Mouse (Mus musculus) forebrain, postnatal 0 days (tissue): ENCODE measurements at regions not wholly inside any gene's neighbourhood (a gene's known extent, or its start where the extent isn't known, plus 50 kb on each side); places are given as distances from the start of the nearest gene placed in this dataset.

Experiments
- ATAC-seq: fragments of 200-750 bp; cut with Nextera tagmentation; 2 replicates; pipeline ENCODE4 v1.8.0; 2017; ENCODE audit warnings: mild to moderate bottlenecking, moderate library complexity
- DNase-seq: peaks from one replicate; pipeline ENCODE4 v3.0.0-alpha.2; 2015
- H3K27ac ChIP-seq: fragments of 300-500 bp; sonication (generic); 2 replicates; pipeline ENCODE4 v1.5.1; 2014; ENCODE audit warnings: low read depth, mild to moderate bottlenecking, antibody characterized with exemption, low read length, moderate library complexity, mixed read lengths
- H3K27me3 ChIP-seq: fragments of 300-500 bp; sonication (generic); 2 replicates; pipeline ENCODE4 v1.6.1; 2014; ENCODE audit warnings: mild to moderate bottlenecking, low read length, mixed read lengths; ENCODE audit not compliant: insufficient read depth
- H3K36me3 ChIP-seq: fragments of 300-500 bp; sonication (generic); 2 replicates; pipeline ENCODE4 v1.6.1; 2014; ENCODE audit warnings: mild to moderate bottlenecking, moderate library complexity; ENCODE audit not compliant: insufficient read depth
- H3K4me1 ChIP-seq: fragments of 300-500 bp; sonication (generic); 2 replicates; pipeline ENCODE4 v1.6.1; 2014; ENCODE audit warnings: antibody characterized with exemption; ENCODE audit not compliant: insufficient read depth
- H3K4me2 ChIP-seq: fragments of 300-500 bp; sonication (generic); 2 replicates; pipeline ENCODE4 v1.6.1; 2014; ENCODE audit warnings: low read depth, mild to moderate bottlenecking, moderate library complexity
- H3K4me3 ChIP-seq: fragments of 300-500 bp; sonication (generic); 2 replicates; pipeline ENCODE4 v1.5.1; 2014; ENCODE audit warnings: low read depth, low read length, mixed read lengths
- H3K9ac ChIP-seq: fragments of 300-500 bp; sonication (generic); 2 replicates; pipeline ENCODE4 v1.6.1; 2014; ENCODE audit warnings: mild to moderate bottlenecking
- H3K9me3 ChIP-seq: fragments of 300-500 bp; sonication (generic); 2 replicates; pipeline ENCODE4 v1.6.1; 2016; ENCODE audit warnings: low read length
- CTCF ChIP-seq: sonication (generic); IDR thresholded peaks from 2 replicates; pipeline ENCODE4 v1.5.1; 2016; ENCODE audit warnings: antibody characterized with exemption, control low read depth, low read depth
- WGBS: fragments of 180-500 bp; shearing (Covaris S2); extraction: QIAGEN DNeasy Blood & Tissue Kit; methylation state at CpG from one replicate; pipeline ENCODE4 v1.1.7; 2014; 5-methylcytosine and 5-hydroxymethylcytosine counted together

- no peak for TF ChIP-seq CTCF
- no peak overlapping the region for H3K4me3 ChIP-seq
These were observed 414.3 kb upstream of the Slc39a10 start for GRCm38 (mm10) chr1:47306961-47307360.

GRCm38 (mm10) chr1:47299311-47299710 is 406.7 kb upstream of the Slc39a10 start:
- no peak overlapping the region for H3K4me2 ChIP-seq
- DNase-seq = no peak
- ATAC-seq = no peak
- no peak overlapping the region for H3K4me3 ChIP-seq
- H3K4me1 ChIP-seq = no peaks in the 10 kb centered on the region
- no peak for TF ChIP-seq CTCF
- H3K9me3 ChIP-seq = no peaks in the 10 kb centered on the region
- no peaks in the 10 kb centered on the region for H3K27me3 ChIP-seq
- H3K27ac ChIP-seq = no peak overlapping the region
- no peak overlapping the region for H3K9ac ChIP-seq
- WGBS = 56% methylated on average over 1 of the region's 1 CpGs
- no peaks in the 10 kb centered on the region for H3K36me3 ChIP-seq

More at GRCm38 (mm10) chr1:47306961-47307360, 414.3 kb upstream of the Slc39a10 start:
- H3K27ac ChIP-seq = no peak overlapping the region
- ATAC-seq = no peak
- H3K4me2 ChIP-seq = no peak overlapping the region
- no peaks in the 10 kb centered on the region for H3K9me3 ChIP-seq
- no peak for DNase-seq
- no peaks in the 10 kb centered on the region for H3K4me1 ChIP-seq
- no peak overlapping the region for H3K9ac ChIP-seq
- no peaks in the 10 kb centered on the region for H3K27me3 ChIP-seq
- H3K36me3 ChIP-seq = no peaks in the 10 kb centered on the region

GRCm38 (mm10) chr1:47285639-47286038 is 393.0 kb upstream of the Slc39a10 start:
- Histone ChIP-seq H3K36me3 (no peaks in the 10 kb centered on the region), H3K27ac (no peak overlapping the region), H3K4me3 (no peak overlapping the region), H3K9me3 (no peaks in the 10 kb centered on the region), H3K27me3 (no peaks in the 10 kb centered on the region), H3K4me2 (no peak overlapping the region), H3K9ac (no peak overlapping the region), H3K4me1 (no peaks in the 10 kb centered on the region)
- ATAC-seq (no peak), DNase-seq (no peak)
- TF ChIP-seq CTCF = no peak
- WGBS = 61% methylated on average over 1 of the region's 1 CpGs

GRCm38 (mm10) chr1:47278321-47279020 is 385.8 kb upstream of the Slc39a10 start:
- no peaks in the 10 kb centered on the region for H3K4me1 ChIP-seq
- H3K4me2 ChIP-seq = 0 out of 2 replicates have a peak overlapping the region, but pooled peaks have one; percentile 26
- no peak overlapping the region for H3K9ac ChIP-seq
- no peak for ATAC-seq
- H3K9me3 ChIP-seq = no peaks in the 10 kb centered on the region
- peak; percentile 48 for DNase-seq
- no peaks in the 10 kb centered on the region for H3K36me3 ChIP-seq
- H3K27me3 ChIP-seq = no peaks in the 10 kb centered on the region
- H3K27ac ChIP-seq = peak overlapping the region; percentile 24; the same call in 1 of the 2 replicates
- H3K4me3 ChIP-seq = no peak overlapping the region
- TF ChIP-seq CTCF = no peak
- WGBS = 16% methylated on average over 5 of the region's 5 CpGs

GRCm38 (mm10) chr1:47277839-47278238 is 385.2 kb upstream of the Slc39a10 start:
- H3K4me2 ChIP-seq = peak overlapping the region; percentile 26; the same call in 1 of the 2 replicates
- H3K27me3 ChIP-seq = no peaks in the 10 kb centered on the region
- peak; percentile 88 for ATAC-seq
- no peaks in the 10 kb centered on the region for H3K9me3 ChIP-seq
- H3K9ac ChIP-seq = no peak overlapping the region
- TF ChIP-seq CTCF = peak; percentile 79
- DNase-seq = peak; percentile 90
- 3% methylated on average over 2 of the region's 2 CpGs for WGBS
- H3K4me3 ChIP-seq = no peak overlapping the region
- peak overlapping the region; percentile 6; the same call in 1 of the 2 replicates for H3K27ac ChIP-seq
- H3K4me1 ChIP-seq = no peaks in the 10 kb centered on the region
- H3K36me3 ChIP-seq = no peaks in the 10 kb centered on the region

GRCm38 (mm10) chr1:47272131-47272530 is 379.5 kb upstream of the Slc39a10 start:
- Histone ChIP-seq H3K9ac (no peak overlapping the region), H3K36me3 (no peaks in the 10 kb centered on the region), H3K4me2 (no peak overlapping the region), H3K27me3 (no peaks in the 10 kb centered on the region), H3K9me3 (no peaks in the 10 kb centered on the region), H3K4me3 (no peak overlapping the region), H3K4me1 (no peaks in the 10 kb centered on the region), H3K27ac (no peak overlapping the region)
- ATAC-seq = no peak
- no peak for DNase-seq
- no peak for TF ChIP-seq CTCF

- Histone ChIP-seq H3K27ac (no peak overlapping the region), H3K9me3 (no peaks in the 10 kb centered on the region), H3K4me3 (no peak overlapping the region), H3K27me3 (no peaks in the 10 kb centered on the region), H3K36me3 (no peaks in the 10 kb centered on the region), H3K4me2 (no peak overlapping the region), H3K4me1 (no peaks in the 10 kb centered on the region), H3K9ac (no peak overlapping the region)
- ATAC-seq (no peak; the same call in none of the 2 replicates), DNase-seq (no peak)
- TF ChIP-seq CTCF = no peak
- WGBS = 39% methylated on average over 1 of the region's 1 CpGs
These were observed 371.0 kb upstream of the Slc39a10 start for GRCm38 (mm10) chr1:47263611-47264010.
